Mouse (Mus musculus) lung, embryonic 16.5 days (tissue): ENCODE data around the gene Spire2. TPM values are rescaled to one million over a fixed set of nuclear protein-coding genes. Genes with fewer than 3 reads are reported as not detected.

Source experiments
- ATAC-seq: fragments of 200-750 bp; cut with Nextera tagmentation; 2 replicates; pipeline ENCODE4 v1.8.0; 2017; ENCODE audit warnings: low read depth, mild to moderate bottlenecking, moderate library complexity
- H3K27ac ChIP-seq: fragments of 300-500 bp; sonication (generic); 2 replicates; pipeline ENCODE4 v1.5.1; 2014; ENCODE audit warnings: mild to moderate bottlenecking, control low read depth, low read length
- H3K27me3 ChIP-seq: fragments of 300-500 bp; sonication (generic); 2 replicates; pipeline ENCODE4 v1.6.1; 2014; ENCODE audit warnings: low read depth, low read length, mixed read lengths; ENCODE audit not compliant: control insufficient read depth, insufficient read depth
- H3K36me3 ChIP-seq: fragments of 300-500 bp; sonication (generic); 2 replicates; pipeline ENCODE4 v1.6.1; 2014; ENCODE audit warnings: low read length; ENCODE audit not compliant: control insufficient read depth, insufficient read depth
- H3K4me1 ChIP-seq: fragments of 300-500 bp; sonication (generic); replicated peaks from 2 replicates; pipeline ENCODE4 v1.6.1; 2014; ENCODE audit warnings: low read length, mixed read lengths; ENCODE audit not compliant: control insufficient read depth, insufficient read depth
- H3K4me2 ChIP-seq: fragments of 300-500 bp; sonication (generic); 2 replicates; pipeline ENCODE4 v1.6.1; 2014; ENCODE audit warnings: low read depth, low read length, control low read depth
- H3K4me3 ChIP-seq: fragments of 300-500 bp; sonication (generic); 2 replicates; pipeline ENCODE4 v1.5.1; 2014; ENCODE audit warnings: mild to moderate bottlenecking, low read length, control low read depth
- H3K9ac ChIP-seq: fragments of 300-500 bp; sonication (generic); 2 replicates; pipeline ENCODE4 v1.6.1; 2014; ENCODE audit warnings: low read length, control low read depth
- H3K9me3 ChIP-seq: fragments of 300-500 bp; sonication (generic); 2 replicates; pipeline ENCODE4 v1.6.1; 2016; ENCODE audit warnings: low read length; ENCODE audit not compliant: control insufficient read depth
- WGBS: fragments of 180-500 bp; shearing (Covaris S2); extraction: QIAGEN DNeasy Blood & Tissue Kit; methylation state at CpG from one replicate; pipeline ENCODE4 v1.1.7; 2014; 5-methylcytosine and 5-hydroxymethylcytosine counted together
- polyA plus RNA-seq: library from polyadenylated mRNA; unstranded; fragments of >200 nt; fragmentation: Nextera tagmentation; extraction: Ambion mirVana; gene quantifications from 2 replicates; pipeline ENCODE4 v1.2.1, GENCODE M21; 2015

The Spire2 gene
- polyA plus RNA-seq, 1 experiment from 2014 or later, result 1.2 TPM

- H3K36me3 ChIP-seq, result peaks cover 19% of the 10 kb centered on the region
Measured at GRCm38 (mm10) chr8:123292785-123293184, 39.7 kb upstream of the Spire2 start.

GRCm38 (mm10) chr8:123298301-123298700 lies 34.2 kb upstream of the Spire2 start:
- Histone ChIP-seq H3K4me3 (no peak overlapping the region), H3K36me3 (peaks cover 5% of the 10 kb centered on the region), H3K27ac (no peak overlapping the region), H3K4me1 (no peaks in the 10 kb centered on the region), H3K9me3 (no peaks in the 10 kb centered on the region), H3K4me2 (no peak overlapping the region), H3K9ac (no peak overlapping the region), H3K27me3 (no peaks in the 10 kb centered on the region)
- no peak for ATAC-seq
- 85% methylated on average over 11 of the region's 11 CpGs for WGBS

More at GRCm38 (mm10) chr8:123292785-123293184, 39.7 kb upstream of the Spire2 start:
- WGBS, result 90% methylated on average over 2 of the region's 2 CpGs
- Histone ChIP-seq H3K9me3 (no peaks in the 10 kb centered on the region), H3K9ac (no peak overlapping the region), H3K4me2 (no peak overlapping the region), H3K4me1 (no peaks in the 10 kb centered on the region), H3K4me3 (no peak overlapping the region), H3K27me3 (no peaks in the 10 kb centered on the region), H3K27ac (no peak overlapping the region)
- ATAC-seq, result no peak

DNA sequence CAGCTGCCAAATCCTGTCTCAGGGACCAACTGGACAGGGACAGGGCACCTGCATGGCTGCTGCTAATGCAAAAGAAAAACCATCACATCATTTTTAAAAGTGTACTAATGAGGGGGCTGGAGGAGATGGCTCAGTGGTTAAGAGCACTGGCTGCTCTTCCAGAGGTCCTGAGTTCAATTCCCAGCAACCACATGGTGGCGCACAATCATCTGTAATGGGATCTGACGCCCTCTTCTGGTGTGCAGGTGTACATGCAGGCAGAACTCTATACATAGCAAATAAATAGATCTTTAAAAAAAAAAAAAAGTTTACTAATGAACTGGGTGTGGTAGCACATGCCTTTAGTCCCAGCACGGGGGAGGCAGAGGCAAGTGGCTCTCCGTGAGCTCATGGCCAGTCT lies 23.8 kb upstream of the Spire2 start:
- no peak overlapping the region for H3K9ac ChIP-seq
- no peak overlapping the region for H3K27ac ChIP-seq
- H3K4me3 ChIP-seq, result no peak overlapping the region
- no peaks in the 10 kb centered on the region for H3K27me3 ChIP-seq
- no peaks in the 10 kb centered on the region for H3K4me1 ChIP-seq
- no peak overlapping the region for H3K4me2 ChIP-seq
- H3K9me3 ChIP-seq, result no peaks in the 10 kb centered on the region
- peaks cover 7% of the 10 kb centered on the region for H3K36me3 ChIP-seq
- 72% methylated on average over 4 of the region's 4 CpGs for WGBS
- no peak for ATAC-seq

DNA sequence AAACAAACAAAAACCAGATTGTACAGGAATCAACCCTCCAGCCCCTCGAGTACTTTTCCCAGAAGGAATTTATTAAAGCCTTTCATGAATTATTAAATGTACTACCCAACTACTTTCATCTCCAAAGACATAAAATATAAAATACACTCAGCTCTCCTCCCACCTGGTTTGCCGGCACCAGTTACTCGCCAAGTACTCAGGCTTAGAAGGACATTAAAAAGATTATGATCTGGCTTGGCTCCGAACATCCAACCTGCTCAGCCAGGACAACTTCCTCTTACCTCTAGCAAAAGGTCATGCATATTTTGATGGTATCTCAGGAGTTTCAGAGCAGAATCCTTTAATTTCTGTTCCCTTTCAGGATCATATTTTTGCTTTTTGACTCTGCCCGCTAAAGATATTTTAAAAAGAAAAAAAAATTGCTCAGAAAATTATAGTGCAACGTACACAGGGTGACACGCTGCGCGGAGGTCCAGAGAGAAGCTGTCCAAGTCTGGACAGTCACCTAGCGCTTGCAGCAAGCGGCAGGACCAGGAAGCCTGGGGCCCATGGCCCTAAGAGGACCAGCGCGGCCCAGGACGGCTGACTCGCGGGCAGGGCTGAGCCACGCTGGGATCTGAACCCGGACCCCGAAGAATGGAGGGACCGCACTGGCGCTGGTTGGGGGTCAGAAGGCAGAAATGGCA lies 14.6 kb upstream of the Spire2 start:
- H3K4me2 ChIP-seq, result peak overlapping the region; percentile 67
- peaks cover 12% of the 10 kb centered on the region; the same call in 1 of the 2 replicates for H3K4me1 ChIP-seq
- H3K9me3 ChIP-seq, result no peaks in the 10 kb centered on the region
- H3K9ac ChIP-seq, result peak overlapping the region; percentile 62
- ATAC-seq, result peak; percentile 82
- 3% methylated on average over 21 of the region's 21 CpGs for WGBS
- H3K36me3 ChIP-seq, result no peaks in the 10 kb centered on the region
- H3K4me3 ChIP-seq, result peak overlapping the region; percentile 63
- no peak overlapping the region for H3K27ac ChIP-seq
- H3K27me3 ChIP-seq, result no peaks in the 10 kb centered on the region

GRCm38 (mm10) chr8:123318467-123318911 lies 14.0 kb upstream of the Spire2 start, which contains the start of gene Fanca:
Gene Fanca (minus strand): TSS chr8:123318576.
- Histone ChIP-seq H3K36me3 (no peaks in the 10 kb centered on the region), H3K9me3 (no peaks in the 10 kb centered on the region), H3K4me1 (peaks cover 12% of the 10 kb centered on the region; the same call in 1 of the 2 replicates), H3K27me3 (no peaks in the 10 kb centered on the region), H3K4me2 (peak within 1 kb of the TSS; percentile 67), H3K27ac (peak within 1 kb of the TSS; percentile 15; the same call in 1 of the 2 replicates), H3K9ac (peak within 1 kb of the TSS; percentile 62), H3K4me3 (peak within 1 kb of the TSS; percentile 63)
- 0% methylated on average over 24 of the region's 24 CpGs for WGBS
- ATAC-seq, result peak; percentile 100

DNA sequence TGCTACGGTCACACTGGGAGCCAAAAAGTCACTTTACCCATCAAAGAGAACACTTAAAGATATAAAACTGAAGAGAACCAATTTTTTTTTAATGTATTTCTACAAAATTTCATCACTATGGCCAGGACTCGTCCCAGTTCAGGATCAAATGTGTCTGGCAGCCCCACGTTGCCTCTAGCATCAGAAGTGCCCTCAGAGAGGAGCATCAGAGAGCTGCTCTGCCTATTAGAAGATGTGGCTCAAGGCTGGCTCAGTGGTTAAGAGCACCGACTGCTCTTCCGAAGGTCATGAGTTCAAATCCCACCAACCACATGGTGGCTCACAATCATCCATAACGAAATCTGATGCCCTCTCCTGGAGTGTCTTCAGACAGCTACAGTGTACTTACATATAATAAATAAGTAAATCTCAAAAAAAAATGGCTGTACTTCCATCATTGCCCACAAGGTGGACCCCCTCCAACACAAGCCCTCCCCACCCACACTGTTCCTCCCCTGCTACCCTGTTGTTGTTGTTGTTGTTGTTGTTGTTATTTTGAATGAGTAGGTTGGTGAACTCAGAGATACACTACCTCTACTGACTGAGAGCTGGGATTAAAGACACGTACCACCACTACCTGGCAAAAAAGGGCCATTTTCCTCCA lies 12.9 kb upstream of the Spire2 start:
- H3K9me3 ChIP-seq, result no peaks in the 10 kb centered on the region
- H3K27me3 ChIP-seq, result no peaks in the 10 kb centered on the region
- H3K4me2 ChIP-seq, result no peak overlapping the region
- H3K4me1 ChIP-seq, result peaks cover 12% of the 10 kb centered on the region; the same call in 1 of the 2 replicates
- H3K36me3 ChIP-seq, result no peaks in the 10 kb centered on the region
- no peak overlapping the region for H3K9ac ChIP-seq
- no peak overlapping the region for H3K4me3 ChIP-seq
- 26% methylated on average over 7 of the region's 7 CpGs for WGBS
- H3K27ac ChIP-seq, result no peak overlapping the region
- ATAC-seq, result no peak

DNA sequence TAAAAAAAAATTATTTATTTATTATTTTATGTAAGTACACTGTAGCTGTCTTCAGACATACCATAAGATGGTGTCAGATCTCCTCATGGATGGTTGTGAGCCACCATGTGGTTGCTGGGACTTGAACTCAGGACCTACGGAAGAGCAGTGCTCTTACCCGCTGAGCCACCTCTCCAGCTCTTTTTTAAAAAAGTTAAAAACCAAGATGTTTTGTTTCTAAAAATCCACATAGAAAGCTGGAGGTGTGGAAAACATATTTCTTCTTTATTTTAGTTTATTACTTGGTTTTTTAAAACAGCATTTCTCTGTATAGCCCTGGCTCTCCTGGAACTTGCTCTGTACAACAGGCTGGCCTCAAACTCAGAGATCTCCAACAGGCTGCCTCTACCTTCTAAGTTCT lies 4.0 kb upstream of the Spire2 start:
- H3K9me3 ChIP-seq, result no peaks in the 10 kb centered on the region
- H3K9ac ChIP-seq, result no peak overlapping the region
- H3K4me3 ChIP-seq, result no peak overlapping the region
- WGBS, result 93% methylated on average over 2 of the region's 2 CpGs
- H3K27me3 ChIP-seq, result peaks cover 2% of the 10 kb centered on the region; the same call in 1 of the 2 replicates
- ATAC-seq, result no peak
- no peak overlapping the region for H3K27ac ChIP-seq
- 0 out of 2 replicates have a peak, but pooled peaks cover 3% of the 10 kb centered on the region for H3K4me1 ChIP-seq
- H3K4me2 ChIP-seq, result no peak overlapping the region
- no peaks in the 10 kb centered on the region for H3K36me3 ChIP-seq

DNA sequence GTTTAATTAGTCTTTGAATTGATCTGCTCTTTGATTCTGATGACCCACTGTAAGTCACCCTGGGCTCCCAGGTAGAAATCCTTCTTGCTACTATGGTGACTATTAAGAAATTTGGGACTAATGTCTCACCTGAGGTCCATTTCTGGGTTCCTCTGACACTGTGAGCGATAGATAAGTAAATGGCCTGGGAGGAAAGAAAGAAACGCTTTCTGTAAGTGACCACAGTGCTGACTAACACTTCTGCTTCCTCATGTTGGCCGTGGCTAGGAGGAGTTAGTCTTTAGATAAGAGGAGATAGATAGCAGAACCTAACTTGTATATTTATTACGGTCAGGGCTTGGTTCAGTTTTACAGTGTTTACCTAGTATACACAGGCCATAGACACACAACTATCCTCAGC lies 3.2 kb upstream of the Spire2 start:
- Histone ChIP-seq H3K27ac (no peak overlapping the region), H3K9ac (no peak overlapping the region), H3K4me1 (0 out of 2 replicates have a peak, but pooled peaks cover 3% of the 10 kb centered on the region), H3K36me3 (no peaks in the 10 kb centered on the region), H3K4me3 (no peak overlapping the region), H3K4me2 (no peak overlapping the region), H3K9me3 (no peaks in the 10 kb centered on the region), H3K27me3 (peaks cover 8% of the 10 kb centered on the region; the same call in 1 of the 2 replicates)
- ATAC-seq, result no peak
- 63% methylated on average over 4 of the region's 4 CpGs for WGBS

DNA sequence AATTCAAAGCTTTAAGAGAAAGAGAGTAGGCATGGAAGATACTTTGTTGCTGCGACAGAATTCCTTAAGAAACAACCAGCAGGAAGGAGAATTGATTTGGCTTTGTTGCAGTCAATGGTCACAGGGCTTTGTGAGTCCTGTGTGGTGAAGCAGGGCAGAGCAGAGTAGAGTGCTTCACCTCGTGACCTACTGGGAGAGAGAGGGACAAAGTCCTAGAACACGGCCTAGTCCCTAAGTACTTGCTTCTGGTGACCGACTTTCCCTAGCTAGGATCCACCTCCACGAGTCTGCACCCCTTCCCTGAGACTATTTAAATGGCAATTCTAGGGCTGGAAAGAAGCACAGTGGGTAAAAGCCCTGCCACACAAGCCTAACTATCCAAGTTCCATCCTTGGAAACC lies 2.6 kb upstream of the Spire2 start:
- Histone ChIP-seq H3K4me2 (no peak overlapping the region), H3K9ac (no peak overlapping the region), H3K27ac (no peak overlapping the region), H3K36me3 (no peaks in the 10 kb centered on the region), H3K27me3 (peaks cover 12% of the 10 kb centered on the region; the same call in 1 of the 2 replicates), H3K9me3 (no peaks in the 10 kb centered on the region), H3K4me3 (no peak overlapping the region), H3K4me1 (0 out of 2 replicates have a peak, but pooled peaks cover 3% of the 10 kb centered on the region)
- ATAC-seq, result no peak
- 64% methylated on average over 5 of the region's 5 CpGs for WGBS
